Mouse (Mus musculus): Measurements from ENCODE around the gene Pthlh. TPM values are rescaled to one million over a fixed set of nuclear protein-coding genes. Genes with fewer than 3 reads are reported as not detected.
"Not testable (repeated sequence)": the region's sequence is repeated elsewhere in the genome, so short reads cannot be mapped to it uniquely, and the experiment has no call there.

Gene Pthlh
- polyA plus RNA-seq (2015; fragmentation: Nextera tagmentation; extraction: Ambion mirVana) = 0.83 and 1.1 TPM in 2 replicates

- peak; percentile 94 for ATAC-seq
- peak within 1 kb of the TSS; percentile 44 for H3K4me3 ChIP-seq (replicated peaks)
- H3K27ac ChIP-seq = no peak within 1 kb of the TSS
- H3K4me1 ChIP-seq (replicated peaks) = peaks cover 12% of the 10 kb centered on the region
- peak within 1 kb of the TSS; percentile 93 for H3K4me2 ChIP-seq (replicated peaks)
- H3K9ac ChIP-seq = peak within 1 kb of the TSS; percentile 19
- H3K27me3 ChIP-seq (replicated peaks) = peaks cover 42% of the 10 kb centered on the region
- under 1% methylated on average over 68 of the region's 68 CpGs for WGBS
- no peaks in the 10 kb centered on the region for H3K36me3 ChIP-seq
- H3K9me3 ChIP-seq = no peaks in the 10 kb centered on the region
These were observed at the start of gene Pthlh for GRCm38 (mm10) chr6:147263587-147264565. Gene Pthlh, minus strand, starts transcription at chr6:147264183.

GRCm38 (mm10) chr6:147313331-147313730 lies 49.3 kb upstream of the Pthlh start:
- no peak for ATAC-seq

DNA sequence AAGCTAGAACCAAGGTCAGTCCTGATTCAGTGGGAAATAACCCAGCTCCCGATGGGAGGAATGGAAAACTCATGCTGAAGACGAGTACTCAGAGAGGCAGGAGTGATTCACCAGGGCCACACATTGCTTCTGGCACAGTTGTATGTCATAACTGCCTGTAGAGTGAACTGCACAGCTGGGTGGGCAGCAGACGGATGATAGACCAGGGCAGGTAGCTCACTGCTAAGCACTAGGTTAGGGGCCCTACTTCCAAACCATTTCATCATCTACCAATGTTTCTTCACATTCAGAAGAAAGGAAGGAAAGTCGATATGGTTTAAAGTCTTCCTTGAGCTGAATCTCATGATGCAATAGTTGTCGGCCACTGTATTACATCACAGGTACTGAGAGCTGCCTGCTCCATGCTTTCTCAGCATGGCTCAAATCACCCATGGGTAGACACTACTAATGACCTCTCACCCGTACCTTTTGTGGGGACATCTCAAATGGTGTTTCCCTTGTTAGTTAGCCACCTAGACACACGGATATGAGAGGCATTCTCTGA lies 46.5 kb upstream of the Pthlh start:
- ATAC-seq = no peak
- 81% methylated on average over 7 of the region's 7 CpGs for WGBS
- Histone ChIP-seq H3K27me3 (replicated peaks) (no peaks in the 10 kb centered on the region), H3K36me3 (no peaks in the 10 kb centered on the region), H3K4me3 (replicated peaks) (no peak overlapping the region), H3K9ac (no peak overlapping the region), H3K27ac (no peak overlapping the region), H3K4me1 (replicated peaks) (no peaks in the 10 kb centered on the region), H3K9me3 (no peaks in the 10 kb centered on the region), H3K4me2 (replicated peaks) (no peak overlapping the region)

More at GRCm38 (mm10) chr6:147313331-147313730, 49.3 kb upstream of the Pthlh start:
- Histone ChIP-seq H3K4me3 (replicated peaks) (no peak overlapping the region), H3K36me3 (no peaks in the 10 kb centered on the region), H3K27me3 (replicated peaks) (no peaks in the 10 kb centered on the region), H3K9me3 (no peaks in the 10 kb centered on the region), H3K9ac (no peak overlapping the region), H3K27ac (no peak overlapping the region), H3K4me2 (replicated peaks) (no peak overlapping the region), H3K4me1 (replicated peaks) (no peaks in the 10 kb centered on the region)

DNA sequence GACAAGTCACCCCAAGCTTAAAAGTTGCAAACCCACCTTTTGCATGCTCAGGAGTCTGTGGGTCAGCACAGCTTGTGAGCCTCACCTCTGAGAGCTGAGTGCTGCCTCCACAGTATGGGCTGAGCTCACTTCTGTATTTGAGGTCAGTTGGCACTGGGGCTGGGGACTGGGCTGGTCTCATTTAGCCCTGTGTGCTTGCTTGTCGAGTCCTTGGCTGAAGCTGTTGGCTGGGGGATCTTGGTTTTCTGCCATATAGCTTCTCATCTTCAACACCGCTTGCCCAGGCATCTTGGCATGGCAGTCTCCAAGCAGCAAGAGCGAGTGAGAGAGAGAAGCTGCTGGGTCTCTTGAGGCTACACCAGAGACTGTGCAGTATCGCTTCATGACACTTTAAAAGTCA lies 46.1 kb upstream of the Pthlh start:
- H3K4me2 ChIP-seq (replicated peaks) = no peak overlapping the region
- ATAC-seq = no peak
- no peaks in the 10 kb centered on the region for H3K27me3 ChIP-seq (replicated peaks)
- H3K9me3 ChIP-seq = no peaks in the 10 kb centered on the region
- H3K4me3 ChIP-seq (replicated peaks) = no peak overlapping the region
- H3K9ac ChIP-seq = no peak overlapping the region
- 82% methylated on average over 4 of the region's 4 CpGs for WGBS
- no peaks in the 10 kb centered on the region for H3K36me3 ChIP-seq
- no peak overlapping the region for H3K27ac ChIP-seq
- H3K4me1 ChIP-seq (replicated peaks) = no peaks in the 10 kb centered on the region

DNA sequence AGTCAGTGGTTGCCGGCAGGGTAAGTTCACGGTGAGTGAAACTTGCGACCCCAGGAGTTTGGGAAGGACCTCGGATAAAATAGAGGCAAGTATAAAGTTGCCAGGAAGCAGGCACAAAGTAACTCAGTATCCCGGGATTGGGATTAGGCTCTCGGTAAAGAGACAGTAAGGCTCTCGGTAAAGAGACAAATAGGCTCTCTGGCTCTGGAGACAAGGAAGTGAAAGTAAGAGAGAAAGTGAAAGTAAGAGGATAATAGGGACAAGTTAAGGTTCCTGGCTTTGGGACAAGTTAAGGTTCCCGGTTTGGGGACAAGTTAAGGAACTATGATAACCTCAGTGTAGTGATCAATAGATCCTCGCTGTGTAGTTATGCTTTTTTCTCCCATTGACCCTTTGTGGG lies 40.3 kb upstream of the Pthlh start:
- ATAC-seq; H3K4me2 ChIP-seq (replicated peaks); H3K9me3 ChIP-seq; H3K27me3 ChIP-seq (replicated peaks); H3K4me1 ChIP-seq (replicated peaks); H3K27ac ChIP-seq; H3K4me3 ChIP-seq (replicated peaks); H3K36me3 ChIP-seq; H3K9ac ChIP-seq: not testable (repeated sequence)
- WGBS = 79% methylated on average over 8 of the region's 9 CpGs

DNA sequence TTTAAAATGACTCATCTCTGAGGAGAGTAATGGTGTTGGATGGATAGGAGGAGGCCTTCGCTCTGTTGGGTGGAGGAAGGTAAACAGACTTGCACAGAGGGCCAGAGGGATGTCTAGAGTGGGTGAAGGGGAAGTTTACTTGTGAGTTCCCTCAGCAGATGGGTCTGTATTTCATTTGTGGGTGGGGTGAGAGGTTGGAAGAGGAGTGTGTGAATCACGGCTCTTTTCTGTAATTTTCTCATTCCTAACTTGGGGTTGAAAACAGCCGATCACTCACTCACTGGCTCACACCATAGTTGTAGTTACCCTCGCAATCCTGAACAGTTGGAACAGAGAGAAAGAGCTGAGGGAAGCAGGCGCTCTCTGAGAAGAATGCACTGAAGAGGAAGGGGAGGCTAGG lies 35.6 kb upstream of the Pthlh start:
- Histone ChIP-seq H3K4me2 (replicated peaks) (no peak overlapping the region), H3K27me3 (replicated peaks) (no peaks in the 10 kb centered on the region), H3K36me3 (no peaks in the 10 kb centered on the region), H3K27ac (no peak overlapping the region), H3K9ac (no peak overlapping the region), H3K9me3 (no peaks in the 10 kb centered on the region), H3K4me1 (replicated peaks) (no peaks in the 10 kb centered on the region), H3K4me3 (replicated peaks) (no peak overlapping the region)
- no peak for ATAC-seq
- 66% methylated on average over 5 of the region's 5 CpGs for WGBS

DNA sequence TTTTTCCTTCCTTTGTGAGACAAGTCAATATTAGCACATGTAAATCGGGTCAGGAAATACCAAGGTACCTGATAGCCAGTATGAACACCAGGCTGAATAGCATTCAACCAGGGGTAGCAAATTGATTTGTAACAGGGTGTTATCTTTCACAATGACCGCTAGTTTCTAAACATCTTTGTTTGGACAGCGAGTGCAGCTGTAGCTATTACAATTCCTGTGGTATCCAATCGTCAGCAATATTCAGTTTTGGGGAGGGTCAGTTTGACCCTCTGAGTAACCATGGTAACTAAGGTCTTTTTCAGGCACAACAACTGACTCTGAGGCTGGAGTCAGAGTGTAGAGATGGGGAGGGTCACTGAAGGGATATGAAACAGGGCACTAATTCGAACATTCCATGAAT lies 15.3 kb upstream of the Pthlh start:
- Histone ChIP-seq H3K27me3 (replicated peaks) (no peaks in the 10 kb centered on the region), H3K4me1 (replicated peaks) (no peaks in the 10 kb centered on the region), H3K9ac (no peak overlapping the region), H3K36me3 (no peaks in the 10 kb centered on the region), H3K4me3 (replicated peaks) (no peak overlapping the region), H3K9me3 (no peaks in the 10 kb centered on the region), H3K27ac (no peak overlapping the region), H3K4me2 (replicated peaks) (no peak overlapping the region)
- ATAC-seq = no peak
- WGBS = 52% methylated on average over 5 of the region's 5 CpGs

- 2% methylated on average over 19 of the region's 19 CpGs for WGBS
- no peaks in the 10 kb centered on the region for H3K36me3 ChIP-seq
- H3K4me2 ChIP-seq (replicated peaks) = no peak overlapping the region
- no peaks in the 10 kb centered on the region for H3K9me3 ChIP-seq
- H3K27me3 ChIP-seq (replicated peaks) = peaks cover 37% of the 10 kb centered on the region
- ATAC-seq = peak; percentile 48; the same call in 1 of the 2 replicates
- H3K4me3 ChIP-seq (replicated peaks) = no peak overlapping the region
- H3K9ac ChIP-seq = no peak overlapping the region
- H3K4me1 ChIP-seq (replicated peaks) = peaks cover 8% of the 10 kb centered on the region
- H3K27ac ChIP-seq = no peak overlapping the region
These were observed 4.3 kb upstream of the Pthlh start for GRCm38 (mm10) chr6:147268143-147268790.

DNA sequence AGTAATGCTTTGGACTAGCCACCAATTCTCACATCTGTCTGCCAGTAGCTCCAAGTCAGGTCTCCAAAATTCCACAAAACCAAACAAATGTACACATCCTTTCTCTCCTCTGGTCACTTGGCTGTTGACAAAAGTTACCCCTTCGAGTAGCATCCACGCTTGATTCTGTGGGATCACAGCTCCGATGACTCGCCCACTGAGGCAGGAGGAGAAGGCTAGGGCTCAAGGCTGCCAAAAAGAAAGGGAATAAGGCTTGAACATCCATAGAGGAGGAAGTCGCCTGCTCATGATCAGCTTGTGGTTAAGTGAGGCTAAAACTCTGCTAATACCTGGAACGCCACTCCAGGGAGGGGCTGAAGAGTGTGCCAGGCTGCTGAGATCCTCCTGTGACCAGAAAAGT lies 2.5 kb upstream of the Pthlh start:
- Histone ChIP-seq H3K27ac (no peak overlapping the region), H3K4me3 (replicated peaks) (no peak overlapping the region), H3K9ac (no peak overlapping the region), H3K27me3 (replicated peaks) (peaks cover 49% of the 10 kb centered on the region), H3K4me1 (replicated peaks) (peaks cover 12% of the 10 kb centered on the region), H3K4me2 (replicated peaks) (no peak overlapping the region), H3K9me3 (no peaks in the 10 kb centered on the region), H3K36me3 (no peaks in the 10 kb centered on the region)
- ATAC-seq = no peak
- WGBS = 75% methylated on average over 6 of the region's 6 CpGs

GRCm38 (mm10) chr6:147263178-147263577 lies 805 bp downstream of the Pthlh start:
- no peaks in the 10 kb centered on the region for H3K9me3 ChIP-seq
- 1% methylated on average over 21 of the region's 21 CpGs for WGBS
- 0 out of 2 replicates have a peak, but pooled peaks have one; percentile 31 for ATAC-seq
- H3K4me2 ChIP-seq (replicated peaks) = peak overlapping the region; percentile 93
- peaks cover 40% of the 10 kb centered on the region for H3K27me3 ChIP-seq (replicated peaks)
- peak overlapping the region; percentile 19; the same call in 1 of the 2 replicates for H3K9ac ChIP-seq
- peak overlapping the region; percentile 44 for H3K4me3 ChIP-seq (replicated peaks)
- H3K36me3 ChIP-seq = no peaks in the 10 kb centered on the region
- H3K4me1 ChIP-seq (replicated peaks) = peaks cover 12% of the 10 kb centered on the region
- H3K27ac ChIP-seq = no peak overlapping the region

GRCm38 (mm10) chr6:147261616-147262015 lies 2.4 kb downstream of the Pthlh start:
- no peak overlapping the region for H3K27ac ChIP-seq
- no peak overlapping the region for H3K4me3 ChIP-seq (replicated peaks)
- H3K4me1 ChIP-seq (replicated peaks) = peaks cover 12% of the 10 kb centered on the region
- no peaks in the 10 kb centered on the region for H3K9me3 ChIP-seq
- no peaks in the 10 kb centered on the region for H3K36me3 ChIP-seq
- no peak overlapping the region for H3K4me2 ChIP-seq (replicated peaks)
- H3K27me3 ChIP-seq (replicated peaks) = peaks cover 30% of the 10 kb centered on the region
- 45% methylated on average over 3 of the region's 3 CpGs for WGBS
- ATAC-seq = no peak
- H3K9ac ChIP-seq = no peak overlapping the region

GRCm38 (mm10) chr6:147260766-147261165 lies 3.2 kb downstream of the Pthlh start:
- no peak for ATAC-seq
- H3K27me3 ChIP-seq (replicated peaks) = peaks cover 28% of the 10 kb centered on the region
- H3K36me3 ChIP-seq = no peaks in the 10 kb centered on the region
- peaks cover 12% of the 10 kb centered on the region for H3K4me1 ChIP-seq (replicated peaks)
- 77% methylated on average over 3 of the region's 3 CpGs for WGBS
- H3K9ac ChIP-seq = no peak overlapping the region
- no peaks in the 10 kb centered on the region for H3K9me3 ChIP-seq
- H3K27ac ChIP-seq = no peak overlapping the region
- no peak overlapping the region for H3K4me3 ChIP-seq (replicated peaks)
- H3K4me2 ChIP-seq (replicated peaks) = no peak overlapping the region

All from intestine, embryonic 15.5 days (tissue).